Mouse (Mus musculus) neutrophil, adult 5-6 weeks (primary cell): ENCODE measurements around the gene Cyp20a1. TPM values are rescaled to one million over a fixed set of nuclear protein-coding genes. Genes with fewer than 3 reads are reported as not detected.
A peak's percentile ranks its signal among the peaks of the same experiment; 100 is the strongest.

Experiments
- ATAC-seq: fragments of 151-379, 151-347 bp; 2 replicates; pipeline ENCODE4 v1.8.0; 2017; ENCODE audit warnings: mild to moderate bottlenecking, moderate TSS enrichment; ENCODE audit not compliant: insufficient number of reproducible peaks, poor library complexity, low FRiP score, severe bottlenecking; ENCODE audit errors: extremely low read depth
- total RNA-seq: library from RNA; stranded (forward); fragments of 200-1000 nt; gene quantifications from 2 replicates; pipeline ENCODE4 v1.2.3, GENCODE M21; 2017

Cyp20a1 gene
- total RNA-seq: 11.7 and 12.5 TPM in 2 replicates

GRCm38 (mm10) chr1:60342808-60343629 is at the start of gene Cyp20a1:
Gene Cyp20a1 (plus strand): TSS chr1:60343323.
- ATAC-seq: peak; percentile 84

- ATAC-seq: no peak
These were observed 49.2 kb upstream of the Cyp20a1 start for GRCm38 (mm10) chr1:60293921-60294320.

- ATAC-seq: no peak
These were observed 720 bp downstream of the Cyp20a1 start for GRCm38 (mm10) chr1:60343630-60344455.

GRCm38 (mm10) chr1:60344670-60345069 is 1.5 kb downstream of the Cyp20a1 start:
- no peak for ATAC-seq

- ATAC-seq: no peak
These were observed 2.6 kb downstream of the Cyp20a1 start for GRCm38 (mm10) chr1:60345712-60346111.

GRCm38 (mm10) chr1:60352786-60353185 is 9.7 kb downstream of the Cyp20a1 start:
- ATAC-seq: no peak

GRCm38 (mm10) chr1:60361626-60362025 is 18.5 kb downstream of the Cyp20a1 start:
- ATAC-seq: no peak

- no peak for ATAC-seq
These were observed 33.4 kb downstream of the Cyp20a1 start for GRCm38 (mm10) chr1:60376556-60376955.

GRCm38 (mm10) chr1:60381910-60382309 is 38.8 kb downstream of the Cyp20a1 start:
- ATAC-seq: no peak

GRCm38 (mm10) chr1:60404848-60405247 is 61.7 kb downstream of the Cyp20a1 start:
- ATAC-seq: no peak

- ATAC-seq: no peak
These were observed 65.5 kb downstream of the Cyp20a1 start for GRCm38 (mm10) chr1:60408501-60409167.

GRCm38 (mm10) chr1:60409168-60409828 is 66.2 kb downstream of the Cyp20a1 start, which contains the start of gene Abi2:
Gene Abi2 (plus strand): TSS chr1:60409619.
- peak; percentile 62 for ATAC-seq

GRCm38 (mm10) chr1:60409928-60410817 is 67.0 kb downstream of the Cyp20a1 start:
- peak; percentile 40; the same call in 1 of the 2 replicates for ATAC-seq

- no peak for ATAC-seq
These were observed 73.6 kb downstream of the Cyp20a1 start for GRCm38 (mm10) chr1:60416724-60417123.

GRCm38 (mm10) chr1:60423882-60424281 is 80.8 kb downstream of the Cyp20a1 start:
- ATAC-seq: no peak

GRCm38 (mm10) chr1:60428341-60428740 is 85.2 kb downstream of the Cyp20a1 start:
- ATAC-seq: no peak

- peak; percentile 80; the same call in 1 of the 2 replicates for ATAC-seq
These were observed 85.8 kb downstream of the Cyp20a1 start for GRCm38 (mm10) chr1:60428932-60429331.

- no peak for ATAC-seq
These were observed 88.4 kb downstream of the Cyp20a1 start for GRCm38 (mm10) chr1:60431531-60431930.
